Mouse (Mus musculus) midbrain, postnatal 0 days (tissue): ENCODE results near the gene Zfp683. TPM values are rescaled to one million over a fixed set of nuclear protein-coding genes. Genes with fewer than 3 reads are reported as not detected.

Experiments
- ATAC-seq: fragments of 200-750 bp; cut with Nextera tagmentation; 2 replicates; pipeline ENCODE4 v1.8.0; 2017; ENCODE audit warnings: moderate number of reproducible peaks, mild to moderate bottlenecking, moderate TSS enrichment, moderate library complexity; ENCODE audit not compliant: low FRiP score
- DNase-seq: peaks from one replicate; pipeline ENCODE4 v3.0.0-alpha.2; 2015; ENCODE audit warnings: low spot score
- H3K27ac ChIP-seq: fragments of 300-500 bp; sonication (generic); 2 replicates; pipeline ENCODE4 v1.5.1; 2014; ENCODE audit warnings: low read depth, mild to moderate bottlenecking, low read length, mixed read lengths
- H3K27me3 ChIP-seq: fragments of 300-500 bp; sonication (generic); 2 replicates; pipeline ENCODE4 v1.6.1; 2014; ENCODE audit warnings: low read length, control low read depth, mixed read lengths; ENCODE audit not compliant: insufficient read depth
- H3K36me3 ChIP-seq: fragments of 300-500 bp; sonication (generic); 2 replicates; pipeline ENCODE4 v1.6.1; 2014; ENCODE audit warnings: low read length, control low read depth, mixed read lengths; ENCODE audit not compliant: insufficient read depth
- H3K4me1 ChIP-seq: fragments of 300-500 bp; sonication (generic); 2 replicates; pipeline ENCODE4 v1.6.1; 2014; ENCODE audit warnings: mild to moderate bottlenecking, control low read depth, antibody characterized with exemption, low read length, mixed read lengths; ENCODE audit not compliant: insufficient read depth
- H3K4me2 ChIP-seq: fragments of 300-500 bp; sonication (generic); 2 replicates; pipeline ENCODE4 v1.6.1; 2014; ENCODE audit warnings: low read depth, mild to moderate bottlenecking, low read length, mixed read lengths; ENCODE audit not compliant: poor library complexity, severe bottlenecking
- H3K4me3 ChIP-seq: fragments of 300-500 bp; sonication (generic); 2 replicates; pipeline ENCODE4 v1.5.1; 2014; ENCODE audit warnings: low read depth, mild to moderate bottlenecking, low read length, moderate library complexity
- H3K9ac ChIP-seq: fragments of 300-500 bp; sonication (generic); replicated peaks from 2 replicates; pipeline ENCODE4 v1.6.1; 2014; ENCODE audit warnings: mild to moderate bottlenecking, low read length, moderate library complexity, mixed read lengths; ENCODE audit not compliant: poor library complexity, severe bottlenecking
- H3K9me3 ChIP-seq: fragments of 300-500 bp; sonication (generic); 2 replicates; pipeline ENCODE4 v1.6.1; 2016; ENCODE audit warnings: low read length, control low read depth
- CTCF ChIP-seq: IDR thresholded peaks from 2 replicates; pipeline ENCODE4 v1.5.1; 2016; ENCODE audit warnings: antibody characterized with exemption, mild to moderate bottlenecking
- whole genome bisulfite sequencing: fragments of 180-500 bp; shearing (Covaris S2); extraction: QIAGEN DNeasy Blood & Tissue Kit; methylation state at CpG from one replicate; pipeline ENCODE4 v1.1.7; 2014; 5-methylcytosine and 5-hydroxymethylcytosine counted together
- polyA plus RNA-seq: library from polyadenylated mRNA; unstranded; fragments of >200 nt; fragmentation: Nextera tagmentation; extraction: Ambion mirVana; gene quantifications from 2 replicates; pipeline ENCODE4 v1.2.1, GENCODE M21; 2015
- total RNA-seq: library from RNA; depleted of rRNA; stranded (reverse); fragments of >200 nt; gene quantifications from 2 replicates; pipeline ENCODE4 v1.2.3, GENCODE M21; 2014

Gene Zfp683
- total and polyA plus RNA-seq, 2 experiments from 2014 or later, result not detected

DNA sequence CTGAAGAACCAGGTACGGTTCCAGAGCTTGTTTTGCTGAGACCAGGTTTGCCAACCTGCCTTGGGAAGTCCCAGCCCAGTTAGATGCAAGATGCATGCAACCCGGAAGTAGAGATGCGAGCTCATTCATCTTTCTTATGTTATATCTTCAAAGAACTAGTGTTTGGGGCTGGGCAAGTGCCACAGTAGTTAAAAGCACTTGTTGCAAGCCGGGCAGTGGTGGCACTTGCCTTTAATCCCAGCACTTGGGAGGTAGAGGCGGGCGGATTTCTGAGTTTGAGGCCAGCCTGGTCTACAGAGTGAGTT, 37.5 kb downstream of the Zfp683 start:
- Histone ChIP-seq H3K36me3 (no peaks in the 10 kb centered on the region), H3K27me3 (no peaks in the 10 kb centered on the region), H3K4me2 (no peak overlapping the region), H3K4me1 (no peaks in the 10 kb centered on the region), H3K9me3 (no peaks in the 10 kb centered on the region), H3K9ac (no peak overlapping the region), H3K4me3 (no peak overlapping the region), H3K27ac (no peak overlapping the region)
- TF ChIP-seq CTCF, result no peak
- WGBS, result 90% methylated on average over 6 of the region's 6 CpGs
- ATAC-seq (no peak), DNase-seq (no peak)

DNA sequence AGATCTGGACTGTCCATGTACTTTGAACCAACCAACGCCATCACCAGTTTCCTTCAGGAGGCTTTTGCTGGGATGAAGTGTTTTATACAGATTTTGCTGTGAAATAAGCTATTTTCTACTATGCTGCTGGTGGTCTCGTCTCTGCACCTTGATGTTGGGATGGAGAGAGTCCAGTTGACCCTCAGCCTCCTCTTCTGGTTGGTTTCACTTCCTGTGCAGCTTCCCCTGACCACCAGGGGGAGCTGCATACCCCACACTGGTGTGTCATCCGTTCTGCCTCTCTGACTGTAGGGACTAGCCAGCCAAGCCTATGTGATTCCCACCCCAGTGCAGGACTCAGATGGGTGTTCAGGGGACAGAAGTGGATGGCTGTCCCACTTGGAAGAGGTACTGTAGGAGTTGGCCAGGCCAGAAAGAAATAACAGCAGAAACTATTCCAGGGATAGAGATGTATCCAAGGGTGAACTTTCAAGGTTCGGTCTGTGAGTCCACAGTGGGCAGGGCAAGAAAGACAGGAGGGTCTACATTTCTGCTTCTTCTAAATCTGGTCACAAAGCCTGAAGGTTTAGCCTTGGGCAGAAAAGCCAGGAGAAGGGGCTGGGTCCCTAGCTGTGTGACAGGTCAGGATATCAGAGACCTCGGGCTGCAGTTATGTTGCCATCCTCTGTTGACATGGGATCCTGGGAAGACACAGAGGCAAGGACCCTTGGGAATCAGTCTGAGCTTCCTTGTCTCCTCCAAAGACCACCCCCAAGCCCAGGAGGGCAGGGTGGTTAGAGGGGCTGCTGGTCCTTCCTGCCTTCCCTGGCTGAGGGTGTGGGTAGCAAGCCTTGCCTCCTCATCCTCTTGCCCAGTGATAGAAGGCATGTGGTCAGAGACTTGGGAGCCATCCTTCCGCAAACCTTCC, 39.0 kb downstream of the Zfp683 start:
- H3K9me3 ChIP-seq, result no peaks in the 10 kb centered on the region
- no peak overlapping the region for H3K27ac ChIP-seq
- WGBS, result 73% methylated on average over 6 of the region's 6 CpGs
- ATAC-seq (no peak), DNase-seq (no peak)
- H3K27me3 ChIP-seq, result no peaks in the 10 kb centered on the region
- no peaks in the 10 kb centered on the region for H3K36me3 ChIP-seq
- H3K4me3 ChIP-seq, result no peak overlapping the region
- TF ChIP-seq CTCF, result peak; percentile 64
- H3K4me1 ChIP-seq, result no peaks in the 10 kb centered on the region
- no peak overlapping the region for H3K9ac ChIP-seq
- no peak overlapping the region for H3K4me2 ChIP-seq

DNA sequence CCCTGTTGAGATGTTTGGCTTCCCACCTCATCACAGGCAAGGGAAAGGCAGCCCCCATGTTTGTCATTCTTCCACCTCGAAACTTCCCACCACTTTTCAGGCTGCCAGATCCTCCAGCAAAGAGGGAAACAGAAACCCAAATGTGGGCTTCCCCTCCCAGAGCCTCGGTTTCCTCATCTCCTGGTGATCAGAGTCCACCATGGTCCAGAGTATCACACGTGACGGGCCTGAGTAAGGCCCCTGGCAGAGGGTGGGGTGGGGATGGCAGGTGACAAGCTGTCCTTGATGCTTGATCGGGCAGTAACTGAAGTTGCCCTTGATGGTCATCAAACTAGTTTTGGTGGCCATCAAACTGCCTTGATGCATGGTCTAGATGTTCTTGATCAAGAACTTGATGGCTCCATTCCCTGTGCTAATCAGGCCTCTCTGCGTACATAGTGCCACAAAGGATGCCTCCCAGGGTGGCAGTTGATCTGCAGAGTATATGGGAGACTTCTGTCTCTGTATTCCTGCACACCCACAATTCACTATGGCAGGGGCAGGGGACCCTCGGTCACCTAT, 40.4 kb downstream of the Zfp683 start:
- H3K4me1 ChIP-seq, result no peaks in the 10 kb centered on the region
- no peak for ATAC-seq
- no peak overlapping the region for H3K4me2 ChIP-seq
- no peak for DNase-seq
- no peak overlapping the region for H3K9ac ChIP-seq
- H3K9me3 ChIP-seq, result no peaks in the 10 kb centered on the region
- H3K36me3 ChIP-seq, result no peaks in the 10 kb centered on the region
- no peak for TF ChIP-seq CTCF
- 91% methylated on average over 7 of the region's 7 CpGs for WGBS
- no peak overlapping the region for H3K4me3 ChIP-seq
- H3K27me3 ChIP-seq, result no peaks in the 10 kb centered on the region
- no peak overlapping the region for H3K27ac ChIP-seq

DNA sequence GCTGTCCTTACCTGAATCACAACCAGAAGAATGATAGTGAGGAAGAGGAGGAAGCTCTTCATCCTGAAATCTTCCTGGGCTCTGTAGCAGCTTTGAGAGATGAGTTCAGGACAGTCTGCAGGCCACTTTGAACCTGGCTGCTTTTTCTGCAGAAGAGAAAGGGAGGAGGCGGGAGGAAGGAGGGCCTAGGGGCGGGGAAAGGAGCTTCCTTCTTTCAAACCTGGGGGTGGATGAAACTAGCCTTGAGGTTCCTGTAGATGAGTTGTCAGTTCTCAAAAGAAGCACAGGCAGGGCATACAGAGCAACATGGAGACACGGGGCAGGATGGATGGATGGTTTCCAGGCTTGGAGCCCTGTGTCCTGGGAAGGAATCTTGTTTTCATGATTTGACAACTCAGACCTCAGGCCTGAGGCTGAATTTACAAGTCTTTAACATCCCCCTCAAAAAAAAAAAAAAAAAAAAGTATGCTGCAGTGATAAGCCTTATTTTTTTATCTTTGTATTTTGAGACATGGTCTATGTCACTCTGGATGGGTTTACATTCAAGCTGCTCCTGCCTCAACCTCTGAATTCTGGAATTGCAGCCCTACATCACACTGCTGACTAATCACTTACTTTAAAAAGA, 41.4 kb downstream of the Zfp683 start, which contains the start of gene Cd52:
TSS of gene Cd52 (minus strand) at position 160 of the 625 bp plus-strand sequence.
- Histone ChIP-seq H3K9me3 (no peaks in the 10 kb centered on the region), H3K4me1 (no peaks in the 10 kb centered on the region), H3K9ac (no peak within 1 kb of the TSS), H3K27me3 (no peaks in the 10 kb centered on the region), H3K4me2 (no peak within 1 kb of the TSS), H3K4me3 (no peak within 1 kb of the TSS), H3K27ac (no peak within 1 kb of the TSS), H3K36me3 (no peaks in the 10 kb centered on the region)
- TF ChIP-seq CTCF, result no peak
- ATAC-seq, result no peak
- DNase-seq, result no peak
- 63% methylated on average over 3 of the region's 3 CpGs for WGBS

DNA sequence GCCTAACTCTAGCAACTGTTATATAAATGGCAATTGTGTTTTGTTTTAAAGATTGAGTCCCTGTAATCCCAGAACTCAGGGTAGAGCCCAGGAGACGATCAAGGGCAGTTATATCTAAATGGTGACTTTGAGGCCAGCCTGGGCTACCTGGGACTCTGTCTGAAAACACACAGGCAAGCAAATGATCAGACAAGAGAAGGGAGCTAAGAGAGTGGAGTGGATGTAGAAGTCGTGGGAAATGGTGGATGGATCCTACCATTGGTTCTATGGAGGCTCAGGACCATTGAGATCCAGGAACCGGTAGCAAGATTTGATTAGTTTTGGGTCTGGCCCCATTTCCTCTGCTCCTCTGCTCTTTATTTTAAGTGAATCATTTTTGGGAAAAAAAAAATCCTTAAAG, 42.5 kb downstream of the Zfp683 start:
- Histone ChIP-seq H3K4me2 (no peak overlapping the region), H3K9ac (no peak overlapping the region), H3K27ac (no peak overlapping the region), H3K27me3 (no peaks in the 10 kb centered on the region), H3K4me1 (no peaks in the 10 kb centered on the region), H3K9me3 (no peaks in the 10 kb centered on the region), H3K4me3 (no peak overlapping the region), H3K36me3 (no peaks in the 10 kb centered on the region)
- no peak for TF ChIP-seq CTCF
- DNase-seq (no peak), ATAC-seq (no peak)
- 80% methylated on average over 3 of the region's 3 CpGs for WGBS

DNA sequence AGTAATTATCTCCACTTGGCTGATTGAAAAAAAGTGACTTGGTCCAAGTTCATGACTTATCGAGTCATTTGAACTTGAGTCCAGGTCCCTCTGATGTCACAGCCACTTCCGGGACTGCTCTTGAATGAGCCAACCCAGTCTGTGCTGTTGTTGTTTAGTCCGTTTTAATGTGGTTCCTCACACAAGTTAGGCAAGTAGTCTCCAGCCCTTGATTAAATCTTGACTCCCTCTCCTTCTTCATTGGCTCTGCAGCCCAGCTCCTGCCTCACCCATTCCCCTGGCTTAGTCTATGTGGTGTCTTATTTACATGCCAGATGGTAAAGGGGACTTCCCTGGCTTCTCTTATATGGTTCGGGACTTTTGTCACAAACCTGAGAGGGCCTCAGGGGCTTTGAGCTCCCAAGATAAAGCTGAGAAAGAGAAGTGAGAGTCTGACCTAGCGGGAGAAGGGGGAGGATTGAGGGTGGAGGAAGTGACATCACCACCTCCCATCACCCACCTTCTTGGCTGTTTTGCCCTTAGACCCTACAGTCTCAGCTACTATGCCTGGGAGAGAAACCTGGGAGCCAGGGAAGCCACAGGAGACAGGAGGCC, 43.5 kb downstream of the Zfp683 start:
- no peak overlapping the region for H3K4me2 ChIP-seq
- 78% methylated on average over 5 of the region's 5 CpGs for WGBS
- no peak overlapping the region for H3K27ac ChIP-seq
- H3K36me3 ChIP-seq, result no peaks in the 10 kb centered on the region
- DNase-seq (no peak), ATAC-seq (no peak)
- no peaks in the 10 kb centered on the region for H3K4me1 ChIP-seq
- no peak for TF ChIP-seq CTCF
- H3K9me3 ChIP-seq, result no peaks in the 10 kb centered on the region
- no peak overlapping the region for H3K4me3 ChIP-seq
- H3K9ac ChIP-seq, result no peak overlapping the region
- no peaks in the 10 kb centered on the region for H3K27me3 ChIP-seq
